Mouse (Mus musculus): Measurements from ENCODE around the gene Slc26a5. TPM values are rescaled to one million over a fixed set of nuclear protein-coding genes. Genes with fewer than 3 reads are reported as not detected.

Gene Slc26a5
- total RNA-seq, 2 experiments from 2014 or later = not detected

DNA sequence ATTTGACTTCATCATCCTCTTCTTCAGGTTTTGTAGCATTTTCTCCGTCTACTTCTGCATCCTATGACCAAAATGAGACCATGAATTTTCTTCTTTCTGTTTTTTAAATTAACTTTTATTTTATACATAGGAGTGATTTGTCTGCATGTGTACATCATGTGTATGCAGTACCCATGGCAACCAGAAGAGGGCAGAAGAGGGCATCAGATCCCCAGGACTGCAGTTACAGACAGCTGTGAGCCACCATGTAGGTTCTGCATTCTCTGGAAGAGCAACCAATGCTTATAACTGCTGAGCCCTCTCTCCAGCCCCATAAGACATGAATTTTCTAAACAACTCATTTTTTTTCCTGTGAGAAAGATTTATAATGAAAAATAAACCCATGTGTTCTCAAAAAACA, 51.4 kb downstream of the Slc26a5 start:
- peak; percentile 81 for ATAC-seq (replicated peaks; ENCODE audit: poor library complexity, severe bottlenecking)

DNA sequence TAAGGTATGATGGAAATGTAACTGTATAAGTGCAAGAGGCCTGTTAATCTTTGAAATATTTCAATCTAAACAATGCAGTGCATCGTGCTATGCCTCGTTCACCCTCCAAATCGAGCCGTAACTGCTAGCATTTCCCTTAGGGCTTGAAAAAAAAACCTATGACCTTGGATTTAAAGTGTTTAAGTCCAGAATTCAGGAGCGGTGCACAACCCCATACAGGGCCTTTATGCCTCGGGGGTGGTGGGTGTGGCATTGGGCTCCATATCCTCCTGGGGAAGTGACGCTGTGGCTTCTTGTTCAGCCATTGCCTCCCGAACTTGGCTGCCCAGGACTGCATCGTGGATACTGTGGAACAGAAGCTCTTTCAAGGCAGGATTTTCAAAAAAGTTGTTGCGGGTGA, 54.5 kb downstream of the Slc26a5 start:
- ATAC-seq (replicated peaks; ENCODE audit: poor library complexity, severe bottlenecking) = no peak

DNA sequence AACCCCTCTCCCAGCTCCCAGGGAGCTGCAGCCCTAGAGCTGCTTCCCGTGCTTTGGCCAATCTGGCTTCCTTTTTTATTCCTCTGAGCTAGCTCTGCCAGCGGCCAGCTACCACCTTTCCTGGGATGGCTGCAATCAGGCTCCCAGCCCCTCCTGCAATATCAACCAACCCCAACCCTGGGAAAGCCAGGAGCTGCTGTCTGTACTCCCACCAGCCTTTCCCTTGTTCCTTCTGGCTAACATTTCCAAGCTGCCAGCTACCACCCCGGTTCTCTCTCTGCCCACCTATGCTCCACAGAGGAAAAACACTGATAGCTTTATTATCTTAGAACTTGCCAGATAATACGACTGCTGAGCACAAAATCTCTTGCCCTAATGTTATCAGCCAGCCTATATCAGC, 60.6 kb downstream of the Slc26a5 start:
- ATAC-seq (replicated peaks; ENCODE audit: poor library complexity, severe bottlenecking) = no peak

DNA sequence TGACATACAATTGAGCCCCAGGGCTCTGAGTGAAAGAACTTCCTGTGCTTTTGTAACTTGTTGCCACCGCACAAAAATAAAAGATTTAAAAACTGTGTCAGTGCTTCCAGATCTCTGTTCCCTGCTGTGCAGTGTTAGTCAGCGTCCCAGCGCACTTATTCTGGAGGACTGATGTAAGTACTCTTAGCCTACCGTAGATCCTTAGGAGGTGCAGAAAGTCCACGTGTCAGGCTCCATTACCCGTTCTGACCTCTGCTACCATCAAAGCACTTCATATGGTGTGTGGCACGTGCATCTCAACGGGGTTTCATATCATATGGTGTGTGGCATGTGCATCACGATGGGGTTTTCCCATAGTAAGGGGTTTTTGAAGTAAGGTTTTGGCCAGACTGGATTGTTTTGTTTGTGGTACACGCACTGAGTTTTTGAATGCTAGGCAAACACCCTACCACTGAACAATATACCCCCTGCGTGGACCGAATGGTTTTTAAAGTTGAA, 61.7 kb downstream of the Slc26a5 start:
- no peak for ATAC-seq (replicated peaks; ENCODE audit: poor library complexity, severe bottlenecking)

DNA sequence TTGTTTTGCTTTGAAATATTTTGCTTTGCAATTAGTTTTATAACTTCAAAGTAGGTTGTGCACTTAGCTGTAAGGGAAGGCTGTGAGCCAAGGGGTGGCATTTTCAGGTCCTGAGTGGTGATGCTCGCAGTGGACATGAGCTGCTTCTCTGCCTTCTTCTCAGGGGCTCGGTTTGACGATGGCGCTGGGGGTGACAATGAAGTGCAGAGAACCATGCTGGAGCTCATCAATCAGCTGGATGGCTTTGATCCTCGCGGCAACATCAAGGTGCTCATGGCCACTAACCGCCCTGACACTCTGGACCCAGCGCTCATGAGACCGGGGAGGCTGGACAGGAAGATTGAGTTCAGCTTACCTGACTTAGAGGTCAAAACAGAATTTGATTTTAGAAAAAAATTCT, 62.5 kb downstream of the Slc26a5 start:
- ATAC-seq (replicated peaks; ENCODE audit: poor library complexity, severe bottlenecking) = no peak

DNA sequence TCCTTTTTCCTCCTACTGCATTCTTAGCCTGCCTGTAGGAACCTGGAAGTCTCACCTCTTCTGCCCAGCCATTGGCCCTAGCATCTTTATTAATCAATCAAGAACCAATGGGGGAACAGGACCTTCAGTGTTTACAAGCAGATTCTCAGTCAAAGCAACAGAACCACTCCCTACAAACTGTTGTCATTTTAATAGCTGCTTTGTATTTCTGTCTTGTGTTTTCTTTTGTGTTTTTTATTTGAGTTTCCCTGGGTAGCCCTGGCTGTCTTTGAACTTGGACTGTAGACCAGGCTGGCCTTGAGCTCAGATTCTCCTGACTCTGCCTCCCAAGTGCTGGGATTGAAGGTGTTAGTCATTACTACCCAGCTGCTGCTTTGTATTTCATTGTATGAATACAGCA, 73.2 kb downstream of the Slc26a5 start:
- ATAC-seq (replicated peaks; ENCODE audit: poor library complexity, severe bottlenecking) = no peak

DNA sequence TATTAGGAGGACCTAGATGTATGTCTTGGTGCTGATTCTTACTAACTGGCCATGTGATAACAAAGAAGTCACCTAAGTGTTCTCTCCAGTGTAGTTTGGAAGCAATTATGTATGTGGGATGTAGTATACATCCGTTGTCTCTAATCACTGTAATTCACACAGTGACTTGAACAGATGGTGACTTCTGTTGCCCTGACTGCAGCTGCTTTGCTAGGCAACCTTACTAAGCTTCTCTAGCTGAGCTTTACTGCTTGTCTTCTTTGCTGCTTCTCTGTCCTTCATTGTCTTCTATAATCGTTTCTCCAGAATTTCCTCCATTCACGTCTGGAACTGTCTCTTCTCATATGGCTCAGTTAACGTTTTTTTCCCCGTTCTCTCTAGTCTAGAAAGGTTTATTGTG, 76.3 kb downstream of the Slc26a5 start:
- ATAC-seq (replicated peaks; ENCODE audit: poor library complexity, severe bottlenecking) = no peak

DNA sequence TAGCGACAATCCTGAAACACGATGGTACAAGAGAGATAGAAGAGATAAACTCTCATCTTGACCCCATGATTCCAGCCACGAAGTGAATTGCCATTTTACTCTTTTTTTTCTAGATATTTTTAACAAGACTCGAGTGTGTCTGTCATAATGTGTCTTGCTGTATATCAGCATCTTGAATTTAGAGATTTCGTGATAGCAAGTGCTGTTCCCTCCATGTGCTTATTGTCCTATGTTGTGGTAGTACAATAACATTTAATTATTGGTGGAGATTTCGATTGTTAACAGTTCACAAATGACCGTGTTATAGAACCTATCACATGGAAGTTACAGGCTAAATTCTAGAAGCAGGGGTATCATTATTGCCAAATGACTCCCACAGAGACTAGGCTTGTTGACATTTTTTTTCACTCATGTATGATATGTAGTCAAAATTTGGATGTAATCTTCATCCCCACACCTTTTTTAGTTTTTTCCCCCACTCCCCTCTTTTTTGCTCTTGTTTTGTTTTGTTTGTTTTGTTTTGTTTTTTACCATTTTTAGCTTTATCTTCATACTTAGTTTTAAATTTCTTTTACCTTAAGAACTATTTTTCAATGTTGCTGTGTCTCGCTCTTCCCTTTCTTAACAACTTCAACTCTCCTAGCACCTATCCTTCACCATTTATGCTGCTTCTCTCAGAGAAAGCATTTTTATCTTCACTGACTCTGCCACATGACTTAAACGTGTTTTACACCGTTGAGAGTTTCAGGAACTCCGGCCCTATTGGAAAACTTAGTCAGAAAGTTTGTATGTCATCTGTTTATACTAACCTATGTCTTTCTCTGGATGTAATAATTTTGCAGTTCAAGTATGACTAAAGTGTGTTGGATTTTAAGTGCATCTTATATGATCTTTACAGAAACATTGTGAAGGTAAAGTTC, 78.0 kb downstream of the Slc26a5 start:
- no peak for ATAC-seq (replicated peaks; ENCODE audit: poor library complexity, severe bottlenecking)

DNA sequence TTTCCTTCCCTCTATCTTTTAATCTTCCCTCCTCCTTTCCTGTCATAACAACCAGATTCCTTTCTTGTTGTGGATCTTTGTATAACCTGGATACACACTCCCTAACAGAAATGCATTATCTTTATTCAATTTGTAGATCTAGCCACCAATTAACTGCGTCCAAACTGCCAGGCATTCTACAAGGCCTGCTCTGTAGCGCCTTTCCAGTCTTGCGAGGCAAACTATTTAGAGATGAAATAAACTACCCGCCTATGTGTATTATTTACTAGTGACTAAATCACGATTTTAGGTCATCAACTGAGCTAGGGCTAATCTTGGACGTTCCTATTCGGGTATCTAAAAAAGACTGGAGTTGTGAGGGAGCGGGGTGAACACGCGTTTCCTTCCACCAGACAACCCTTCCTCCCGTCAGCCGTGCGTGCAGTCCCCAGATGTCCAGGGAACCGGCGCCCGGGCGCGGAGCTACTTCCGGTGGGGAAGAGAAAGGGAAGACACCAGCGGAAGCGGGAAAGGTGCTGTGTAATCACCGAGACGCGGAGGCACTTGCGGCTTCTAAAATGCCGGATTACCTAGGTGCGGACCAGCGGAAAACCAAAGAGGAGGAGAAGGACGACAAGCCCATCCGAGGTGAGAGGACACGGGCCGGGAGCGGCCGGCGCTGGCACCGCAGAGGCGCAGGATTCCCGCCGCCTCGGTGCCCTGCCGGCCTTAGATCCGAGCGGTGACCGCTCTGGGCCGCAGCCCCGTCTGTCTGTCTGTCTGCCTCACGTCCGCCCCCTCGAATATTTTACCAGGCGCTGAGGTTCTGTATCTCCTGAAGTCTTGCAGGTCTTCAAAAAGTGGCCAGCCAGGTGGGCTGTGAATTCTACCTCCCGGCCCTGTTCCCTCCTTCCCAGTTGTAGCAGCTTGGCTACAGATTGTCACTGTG, 78.9 kb downstream of the Slc26a5 start:
- peak; percentile 85 for ATAC-seq (replicated peaks; ENCODE audit: poor library complexity, severe bottlenecking)

DNA sequence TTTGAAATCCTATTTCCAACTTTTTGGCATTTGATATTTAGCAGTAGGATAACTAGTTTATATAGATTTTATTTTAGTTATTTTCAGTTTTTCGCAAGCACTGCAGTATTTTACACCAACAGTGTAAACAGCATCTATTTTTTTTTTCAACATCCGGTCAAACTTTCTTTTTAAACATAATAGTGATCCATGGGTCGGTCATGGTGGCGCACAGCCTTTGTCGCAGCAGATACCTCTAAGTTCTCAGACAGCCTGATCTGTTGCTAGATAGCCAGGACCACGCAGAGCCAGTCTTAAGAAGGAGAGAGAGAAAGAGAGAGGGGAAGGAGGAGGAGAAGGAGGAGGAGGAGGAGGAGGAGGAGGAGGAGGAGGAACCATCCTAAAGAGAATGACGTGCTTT, 79.6 kb downstream of the Slc26a5 start:
- ATAC-seq (replicated peaks; ENCODE audit: poor library complexity, severe bottlenecking) = no peak

DNA sequence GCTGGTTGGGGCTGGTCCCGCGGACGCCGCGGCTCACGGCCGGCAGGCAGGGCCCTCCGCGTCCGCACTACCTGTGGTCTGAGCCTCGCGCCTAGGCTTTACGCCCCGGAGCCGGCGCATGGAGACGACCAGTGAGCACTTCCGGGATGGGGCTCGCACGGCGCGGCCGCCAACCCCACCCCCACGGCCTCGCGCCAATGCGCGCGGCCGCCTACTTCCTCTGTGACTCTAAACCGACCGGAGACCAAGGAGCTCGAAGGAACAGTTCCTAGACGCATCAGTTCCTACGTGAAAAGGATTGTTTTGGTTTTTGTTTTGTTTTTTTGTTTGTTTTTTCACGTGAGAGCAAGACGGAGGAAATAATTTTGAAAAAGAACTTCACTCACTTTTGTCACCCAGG, 80.4 kb downstream of the Slc26a5 start, which contains the start of the genes Dnajc2 and Psmc2:
Dnajc2 (minus strand) TSS at position 199 of the 400 bp plus-strand sequence.
Psmc2 (plus strand) TSS at position 231 of the 400 bp plus-strand sequence.
- peak; percentile 85 for ATAC-seq (replicated peaks; ENCODE audit: poor library complexity, severe bottlenecking)

DNA sequence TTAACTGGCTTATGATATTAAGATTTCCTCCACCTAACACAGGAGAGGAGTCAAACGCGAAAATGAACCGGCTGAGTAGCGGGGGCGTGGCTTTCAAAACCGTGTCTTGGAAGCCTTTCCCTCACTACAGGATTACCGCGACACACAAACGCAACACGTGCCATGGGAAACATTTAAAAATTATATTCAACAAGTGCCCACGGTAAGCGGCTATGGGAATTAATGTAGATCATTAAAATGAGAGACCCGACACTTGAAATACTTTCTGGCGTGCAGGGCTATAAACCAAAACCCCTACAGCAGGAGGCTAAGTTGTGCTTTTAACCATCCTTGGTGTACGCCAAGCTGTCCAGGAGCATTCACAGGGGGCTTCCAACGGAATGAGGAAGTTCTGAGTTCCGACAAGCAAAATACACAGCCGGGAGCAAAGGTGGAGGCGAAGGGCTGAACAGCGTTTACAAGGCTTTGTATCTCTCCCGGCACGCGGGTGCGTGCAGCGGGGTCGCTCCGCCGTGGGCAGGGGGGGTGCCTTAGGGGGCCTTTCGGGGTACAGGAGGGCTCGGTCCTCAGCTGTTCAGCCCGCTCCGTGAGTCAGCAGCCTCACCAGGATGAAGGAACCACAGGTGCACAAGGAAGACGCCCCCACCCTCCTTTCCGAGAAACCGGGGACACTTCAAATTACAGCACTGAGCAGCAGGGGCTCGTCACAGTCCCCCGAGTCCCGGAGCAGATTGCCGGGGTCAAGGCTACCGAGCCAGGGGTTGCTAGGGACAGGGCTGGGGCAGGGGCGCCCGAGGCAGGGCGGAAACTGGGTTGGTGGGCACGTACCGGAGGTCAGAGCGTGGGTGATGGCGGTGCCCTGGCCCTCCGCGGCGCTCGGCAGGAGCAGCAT, 81.0 kb downstream of the Slc26a5 start:
- peak; percentile 43 for ATAC-seq (replicated peaks; ENCODE audit: poor library complexity, severe bottlenecking)

DNA sequence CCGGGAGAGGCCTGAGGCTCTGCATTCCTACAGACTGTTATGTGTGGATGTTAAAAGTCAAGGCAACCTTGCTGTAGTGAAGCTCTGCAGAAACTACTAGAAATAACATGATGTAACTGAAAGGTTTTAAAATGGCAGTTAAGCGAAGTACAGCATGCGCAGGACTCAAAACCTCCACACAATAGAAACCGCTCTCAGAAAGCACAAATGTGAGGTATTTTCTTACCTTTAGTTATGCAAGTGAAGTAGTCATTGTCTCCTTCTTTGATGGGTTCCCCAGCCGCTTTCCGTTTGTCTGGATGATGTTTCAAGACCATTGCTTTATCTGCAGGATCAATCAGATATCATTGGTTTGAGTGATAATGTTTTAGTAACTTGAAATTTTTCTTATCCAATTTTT, 88.9 kb downstream of the Slc26a5 start:
- no peak for ATAC-seq (replicated peaks; ENCODE audit: poor library complexity, severe bottlenecking)

DNA sequence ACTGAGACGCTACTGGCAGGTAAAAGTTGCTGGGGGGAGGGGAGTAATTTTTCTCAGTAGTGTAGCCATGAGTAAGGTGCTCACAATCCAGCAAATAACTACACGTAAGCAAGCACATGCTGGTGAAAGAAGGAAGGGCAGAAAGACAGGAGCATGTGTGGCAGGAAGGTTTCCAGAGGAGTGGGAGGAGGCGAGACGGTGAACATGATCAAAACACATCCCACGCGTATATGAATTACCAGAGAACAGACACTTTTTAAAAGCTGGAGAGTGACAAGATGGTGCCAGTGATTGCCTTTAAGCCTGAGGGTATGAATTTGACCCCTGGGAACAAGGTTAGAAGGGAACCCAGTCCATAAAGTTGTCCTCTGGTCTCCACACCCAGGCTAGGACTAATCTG, 95.6 kb downstream of the Slc26a5 start:
- no peak for ATAC-seq (replicated peaks; ENCODE audit: poor library complexity, severe bottlenecking)

DNA sequence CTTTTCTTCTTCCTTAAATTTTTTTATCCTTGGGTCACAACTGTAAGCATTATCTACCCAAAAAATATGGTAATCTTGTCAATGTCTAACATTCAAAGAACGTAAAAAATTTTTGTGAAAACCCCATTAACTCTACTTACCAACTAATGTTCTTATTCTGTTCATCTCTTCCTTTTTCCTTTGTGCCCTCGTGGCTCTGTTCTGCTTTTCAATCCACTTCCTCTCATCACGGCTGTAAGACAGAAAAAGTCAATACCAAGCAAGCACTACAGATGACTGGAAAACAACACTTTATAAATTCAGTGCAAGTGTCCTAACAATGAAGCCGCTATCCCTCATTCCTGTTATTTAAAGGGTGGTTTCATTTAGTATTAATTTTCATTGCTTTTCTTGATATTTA, 96.9 kb downstream of the Slc26a5 start:
- ATAC-seq (replicated peaks; ENCODE audit: poor library complexity, severe bottlenecking) = peak; percentile 40; the same call in 1 of the 2 replicates

Other genes starting within 250 kb of the Slc26a5 start
- not detected in 2 replicates for gene Fbxl13, start 220.0 kb downstream of the Slc26a5 start, total RNA-seq (2014; fragmentation: Nextera tagmentation)
- 0.43 TPM in 1 of 2 replicates, not detected in the other for gene Fbxl13, start 220.0 kb downstream of the Slc26a5 start, total RNA-seq (2017)
- gene Armc10, start 219.8 kb downstream of the Slc26a5 start, total RNA-seq (2014; fragmentation: Nextera tagmentation) = 34.9 and 40.4 TPM in 2 replicates
- 49.4 and 51.5 TPM in 2 replicates for gene Armc10, start 219.8 kb downstream of the Slc26a5 start, total RNA-seq (2017)
- 5.7 and 7.2 TPM in 2 replicates for gene Napepld, start 164.2 kb downstream of the Slc26a5 start, total RNA-seq (2014; fragmentation: Nextera tagmentation)
- gene Napepld, start 164.2 kb downstream of the Slc26a5 start, total RNA-seq (2017) = 2.8 and 4.1 TPM in 2 replicates
- gene Pmpcb, start 128.5 kb downstream of the Slc26a5 start, total RNA-seq (2014; fragmentation: Nextera tagmentation) = 45.9 and 67.3 TPM in 2 replicates
- 97.9 and 124 TPM in 2 replicates for gene Pmpcb, start 128.5 kb downstream of the Slc26a5 start, total RNA-seq (2017)
- gene Dnajc2, start 80.4 kb downstream of the Slc26a5 start, total RNA-seq (2014; fragmentation: Nextera tagmentation) = 92.1 and 94.1 TPM in 2 replicates
- 190 and 213 TPM in 2 replicates for gene Dnajc2, start 80.4 kb downstream of the Slc26a5 start, total RNA-seq (2017)
- gene Psmc2, start 80.3 kb downstream of the Slc26a5 start, total RNA-seq (2014; fragmentation: Nextera tagmentation) = 77.9 and 98.3 TPM in 2 replicates
- gene Psmc2, start 80.3 kb downstream of the Slc26a5 start, total RNA-seq (2017) = 94.9 and 108 TPM in 2 replicates

All from granulocyte monocyte progenitor cell, adult 5-6 weeks (primary cell).